Mouse (Mus musculus): ENCODE data around the gene Gm11733. TPM values are rescaled to one million over a fixed set of nuclear protein-coding genes. Genes with fewer than 3 reads are reported as not detected.
A peak's percentile ranks its signal among the peaks of the same experiment; 100 is the strongest.
"Not testable (repeated sequence)": the region's sequence is repeated elsewhere in the genome, so short reads cannot be mapped to it uniquely, and the experiment has no call there.

The Gm11733 gene
- not detected in 2 replicates for polyA plus RNA-seq (2012; ENCODE audit: insufficient read depth, low replicate concordance)

- H3K27me3 ChIP-seq (replicated peaks): peaks cover 72% of the 10 kb centered on the region
- H3K4me3 ChIP-seq (replicated peaks): peak within 1 kb of the TSS; percentile 83
- peaks cover 22% of the 10 kb centered on the region for H3K9me3 ChIP-seq
- H3K36me3 ChIP-seq (replicated peaks; ENCODE audit: low read length): no peaks in the 10 kb centered on the region
- peaks cover 13% of the 10 kb centered on the region for H3K4me1 ChIP-seq
- no peak for TF ChIP-seq GATA1 (IDR thresholded peaks at IDR 0.05; ENCODE audit: borderline replicate concordance, low read length)
- TF ChIP-seq FLI1 (IDR thresholded peaks at IDR 0.05; ENCODE audit: low read length): no peak
Observed at GRCm38 (mm10) chr11:117484198-117484597, at the start of gene Gm11733. TSS of gene Gm11733 (plus strand) at chr11:117484368.

- H3K36me3 ChIP-seq (replicated peaks; ENCODE audit: low read length): no peaks in the 10 kb centered on the region
- TF ChIP-seq FLI1 (IDR thresholded peaks at IDR 0.05; ENCODE audit: low read length): no peak
- no peak for TF ChIP-seq GATA1 (IDR thresholded peaks at IDR 0.05; ENCODE audit: borderline replicate concordance, low read length)
- no peak overlapping the region for H3K4me3 ChIP-seq (replicated peaks)
- H3K4me1 ChIP-seq: no peaks in the 10 kb centered on the region
- H3K27me3 ChIP-seq (replicated peaks): peaks cover 83% of the 10 kb centered on the region
- peaks cover 20% of the 10 kb centered on the region for H3K9me3 ChIP-seq
Observed at GRCm38 (mm10) chr11:117436401-117437109, 47.6 kb upstream of the Gm11733 start.

GRCm38 (mm10) chr11:117437110-117437490 lies 47.1 kb upstream of the Gm11733 start:
- TF ChIP-seq GATA1 (IDR thresholded peaks at IDR 0.05; ENCODE audit: borderline replicate concordance, low read length) (no peak), FLI1 (IDR thresholded peaks at IDR 0.05; ENCODE audit: low read length) (no peak)
- peaks cover 83% of the 10 kb centered on the region for H3K27me3 ChIP-seq (replicated peaks)
- no peak overlapping the region for H3K4me3 ChIP-seq (replicated peaks)
- H3K9me3 ChIP-seq: peaks cover 20% of the 10 kb centered on the region
- H3K36me3 ChIP-seq (replicated peaks; ENCODE audit: low read length): no peaks in the 10 kb centered on the region
- H3K4me1 ChIP-seq: no peaks in the 10 kb centered on the region

GRCm38 (mm10) chr11:117438363-117438762 lies 45.8 kb upstream of the Gm11733 start:
- Histone ChIP-seq H3K4me1 (no peaks in the 10 kb centered on the region), H3K9me3 (peaks cover 13% of the 10 kb centered on the region), H3K4me3 (replicated peaks) (no peak overlapping the region), H3K36me3 (replicated peaks; ENCODE audit: low read length) (no peaks in the 10 kb centered on the region), H3K27me3 (replicated peaks) (peaks cover 81% of the 10 kb centered on the region)
- no peak for TF ChIP-seq FLI1 (IDR thresholded peaks at IDR 0.05; ENCODE audit: low read length)
- no peak for TF ChIP-seq GATA1 (IDR thresholded peaks at IDR 0.05; ENCODE audit: borderline replicate concordance, low read length)

- H3K27me3 ChIP-seq (replicated peaks): peaks cover 84% of the 10 kb centered on the region
- H3K36me3 ChIP-seq (replicated peaks; ENCODE audit: low read length): no peaks in the 10 kb centered on the region
- TF ChIP-seq FLI1 (IDR thresholded peaks at IDR 0.05; ENCODE audit: low read length) (no peak), GATA1 (IDR thresholded peaks at IDR 0.05; ENCODE audit: borderline replicate concordance, low read length) (no peak)
- no peaks in the 10 kb centered on the region for H3K4me1 ChIP-seq
- no peaks in the 10 kb centered on the region for H3K9me3 ChIP-seq
- H3K4me3 ChIP-seq (replicated peaks): no peak overlapping the region
Observed at GRCm38 (mm10) chr11:117440865-117441425, 43.2 kb upstream of the Gm11733 start.

- no peaks in the 10 kb centered on the region for H3K9me3 ChIP-seq
- TF ChIP-seq GATA1 (IDR thresholded peaks at IDR 0.05; ENCODE audit: borderline replicate concordance, low read length): no peak
- TF ChIP-seq FLI1 (IDR thresholded peaks at IDR 0.05; ENCODE audit: low read length): no peak
- H3K27me3 ChIP-seq (replicated peaks): peaks cover 72% of the 10 kb centered on the region
- no peaks in the 10 kb centered on the region for H3K4me1 ChIP-seq
- H3K36me3 ChIP-seq (replicated peaks; ENCODE audit: low read length): no peaks in the 10 kb centered on the region
- H3K4me3 ChIP-seq (replicated peaks): no peak overlapping the region
Observed at GRCm38 (mm10) chr11:117444090-117444489, 40.1 kb upstream of the Gm11733 start.

- Histone ChIP-seq H3K4me1 (no peaks in the 10 kb centered on the region), H3K27me3 (replicated peaks) (peaks cover 66% of the 10 kb centered on the region), H3K36me3 (replicated peaks; ENCODE audit: low read length) (no peaks in the 10 kb centered on the region), H3K9me3 (no peaks in the 10 kb centered on the region), H3K4me3 (replicated peaks) (no peak overlapping the region)
- no peak for TF ChIP-seq GATA1 (IDR thresholded peaks at IDR 0.05; ENCODE audit: borderline replicate concordance, low read length)
Observed at GRCm38 (mm10) chr11:117445707-117446106, 38.5 kb upstream of the Gm11733 start.

GRCm38 (mm10) chr11:117454086-117454485 lies 30.1 kb upstream of the Gm11733 start:
- Histone ChIP-seq H3K9me3 (no peaks in the 10 kb centered on the region), H3K4me1 (no peaks in the 10 kb centered on the region; the same call in 1 of the 2 replicates), H3K27me3 (replicated peaks) (peaks cover 77% of the 10 kb centered on the region), H3K4me3 (replicated peaks) (no peak overlapping the region), H3K36me3 (replicated peaks; ENCODE audit: low read length) (no peaks in the 10 kb centered on the region)
- no peak for TF ChIP-seq FLI1 (IDR thresholded peaks at IDR 0.05; ENCODE audit: low read length)

GRCm38 (mm10) chr11:117459148-117459547 lies 25.0 kb upstream of the Gm11733 start:
- no peak for TF ChIP-seq FLI1 (IDR thresholded peaks at IDR 0.05; ENCODE audit: low read length)
- no peak for TF ChIP-seq GATA1 (IDR thresholded peaks at IDR 0.05; ENCODE audit: borderline replicate concordance, low read length)
- H3K27me3 ChIP-seq (replicated peaks): peaks cover 84% of the 10 kb centered on the region
- no peaks in the 10 kb centered on the region for H3K9me3 ChIP-seq
- H3K4me3 ChIP-seq (replicated peaks): no peak overlapping the region
- H3K4me1 ChIP-seq: no peaks in the 10 kb centered on the region
- no peaks in the 10 kb centered on the region for H3K36me3 ChIP-seq (replicated peaks; ENCODE audit: low read length)

- TF ChIP-seq FLI1 (IDR thresholded peaks at IDR 0.05; ENCODE audit: low read length): no peak
- TF ChIP-seq GATA1 (IDR thresholded peaks at IDR 0.05; ENCODE audit: borderline replicate concordance, low read length): no peak
- H3K4me3 ChIP-seq (replicated peaks): no peak overlapping the region
- H3K9me3 ChIP-seq: no peaks in the 10 kb centered on the region
- H3K4me1 ChIP-seq: no peaks in the 10 kb centered on the region
- H3K27me3 ChIP-seq (replicated peaks): peaks cover 87% of the 10 kb centered on the region
- H3K36me3 ChIP-seq (replicated peaks; ENCODE audit: low read length): no peaks in the 10 kb centered on the region
Observed at GRCm38 (mm10) chr11:117462202-117462864, 21.8 kb upstream of the Gm11733 start.

- not testable (repeated sequence) for H3K4me3 ChIP-seq (replicated peaks); H3K4me1 ChIP-seq; H3K9me3 ChIP-seq; H3K36me3 ChIP-seq (replicated peaks; ENCODE audit: low read length)
- peaks cover 88% of the 10 kb centered on the region for H3K27me3 ChIP-seq (replicated peaks)
Observed at GRCm38 (mm10) chr11:117463416-117463815, 20.8 kb upstream of the Gm11733 start.

Data from megakaryocyte, embryonic 14.5 days (primary cell).